Mouse (Mus musculus) hindbrain, embryonic 15.5 days (tissue): ENCODE results near the gene Ube2l3. TPM values are rescaled to one million over a fixed set of nuclear protein-coding genes. Genes with fewer than 3 reads are reported as not detected.

ENCODE experiments used
- ATAC-seq: fragments of 200-750 bp; cut with Nextera tagmentation; 2 replicates; pipeline ENCODE4 v1.8.0; 2017; ENCODE audit warnings: low read depth, moderate number of reproducible peaks, moderate TSS enrichment; ENCODE audit not compliant: low FRiP score
- H3K27ac ChIP-seq: fragments of 300-500 bp; sonication (generic); replicated peaks from 2 replicates; pipeline ENCODE4 v1.5.1; 2015; ENCODE audit warnings: mild to moderate bottlenecking, inconsistent platforms
- H3K27me3 ChIP-seq: fragments of 300-500 bp; sonication (generic); 2 replicates; pipeline ENCODE4 v1.6.1; 2015; ENCODE audit warnings: control low read depth, inconsistent platforms
- H3K36me3 ChIP-seq: fragments of 300-500 bp; sonication (generic); 2 replicates; pipeline ENCODE4 v1.6.1; 2015; ENCODE audit warnings: control low read depth, inconsistent platforms
- H3K4me1 ChIP-seq: fragments of 300-500 bp; sonication (generic); replicated peaks from 2 replicates; pipeline ENCODE4 v1.6.1; 2015; ENCODE audit warnings: control low read depth, inconsistent platforms
- H3K4me2 ChIP-seq: fragments of 300-500 bp; sonication (generic); 2 replicates; pipeline ENCODE4 v1.6.1; 2015; ENCODE audit warnings: moderate library complexity, mild to moderate bottlenecking, inconsistent platforms
- H3K4me3 ChIP-seq: fragments of 300-500 bp; sonication (generic); 2 replicates; pipeline ENCODE4 v1.5.1; 2015; ENCODE audit warnings: mild to moderate bottlenecking, inconsistent platforms
- H3K9ac ChIP-seq: fragments of 300-500 bp; sonication (generic); 2 replicates; pipeline ENCODE4 v1.6.1; 2015; ENCODE audit warnings: inconsistent platforms
- H3K9me3 ChIP-seq: fragments of 300-500 bp; sonication (generic); 2 replicates; pipeline ENCODE4 v1.6.1; 2016; ENCODE audit warnings: control low read depth, inconsistent platforms
- WGBS: fragments of 180-500 bp; shearing (Covaris S2); methylation state at CpG from one replicate; pipeline ENCODE4 v1.1.7; 2015; 5-methylcytosine and 5-hydroxymethylcytosine counted together
- polyA plus RNA-seq: library from polyadenylated mRNA; unstranded; fragments of >200 nt; fragmentation: Nextera tagmentation; extraction: Ambion mirVana; gene quantifications from 2 replicates; pipeline ENCODE4 v1.2.1, GENCODE M21; 2015

Ube2l3 gene
- polyA plus RNA-seq, 1 experiment from 2014 or later: 281 TPM

DNA sequence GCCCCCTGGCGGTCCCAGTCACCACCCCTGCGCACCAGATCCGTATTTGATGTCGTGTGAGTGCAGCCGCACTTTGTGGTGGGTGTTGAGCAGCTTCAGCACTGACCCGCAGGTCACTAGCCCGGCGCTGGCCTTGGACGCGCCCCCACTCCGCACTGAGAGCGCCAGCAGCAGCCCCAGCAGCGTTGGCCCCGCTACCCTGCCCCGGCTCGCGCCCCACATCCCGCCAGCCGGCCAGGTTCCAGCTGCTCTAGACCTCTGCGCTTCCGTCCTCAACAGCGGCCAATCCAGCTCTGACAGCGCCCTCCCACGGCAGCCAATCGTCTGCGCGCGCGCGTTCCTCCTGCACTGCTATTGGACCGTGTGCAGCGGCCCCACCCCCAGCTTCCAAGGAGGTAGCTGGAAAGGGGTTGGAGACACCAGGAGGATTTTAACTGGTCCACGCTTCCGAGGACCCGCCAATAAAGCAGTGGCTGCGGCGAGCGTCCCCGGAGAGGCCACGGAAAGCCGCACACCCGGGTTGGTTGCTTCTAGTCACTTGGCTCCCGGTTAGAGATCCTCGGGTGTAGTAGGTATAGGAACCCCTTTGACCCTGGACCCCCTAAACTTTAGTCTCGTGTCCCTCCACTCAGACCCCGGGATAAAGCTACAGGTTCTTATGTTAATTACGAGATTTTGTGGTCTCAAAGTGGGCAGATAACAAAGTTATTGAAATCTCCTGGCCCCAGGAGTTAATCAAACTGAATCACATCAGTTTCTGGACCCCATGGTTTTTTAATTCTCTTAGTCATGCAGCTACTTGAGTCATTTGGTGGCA, 70.2 kb downstream of the Ube2l3 start, which contains the start of gene Sdf2l1:
TSS of gene Sdf2l1 (minus strand) at position 295 of the 817 bp plus-strand sequence.
- 0% methylated on average over 46 of the region's 47 CpGs for WGBS
- Histone ChIP-seq H3K27ac (peak within 1 kb of the TSS; percentile 84), H3K27me3 (no peaks in the 10 kb centered on the region), H3K4me1 (peaks cover 18% of the 10 kb centered on the region), H3K9me3 (no peaks in the 10 kb centered on the region), H3K4me3 (peak within 1 kb of the TSS; percentile 92), H3K4me2 (peak within 1 kb of the TSS; percentile 99), H3K9ac (peak within 1 kb of the TSS; percentile 80), H3K36me3 (no peaks in the 10 kb centered on the region)
- ATAC-seq: peak; percentile 98

DNA sequence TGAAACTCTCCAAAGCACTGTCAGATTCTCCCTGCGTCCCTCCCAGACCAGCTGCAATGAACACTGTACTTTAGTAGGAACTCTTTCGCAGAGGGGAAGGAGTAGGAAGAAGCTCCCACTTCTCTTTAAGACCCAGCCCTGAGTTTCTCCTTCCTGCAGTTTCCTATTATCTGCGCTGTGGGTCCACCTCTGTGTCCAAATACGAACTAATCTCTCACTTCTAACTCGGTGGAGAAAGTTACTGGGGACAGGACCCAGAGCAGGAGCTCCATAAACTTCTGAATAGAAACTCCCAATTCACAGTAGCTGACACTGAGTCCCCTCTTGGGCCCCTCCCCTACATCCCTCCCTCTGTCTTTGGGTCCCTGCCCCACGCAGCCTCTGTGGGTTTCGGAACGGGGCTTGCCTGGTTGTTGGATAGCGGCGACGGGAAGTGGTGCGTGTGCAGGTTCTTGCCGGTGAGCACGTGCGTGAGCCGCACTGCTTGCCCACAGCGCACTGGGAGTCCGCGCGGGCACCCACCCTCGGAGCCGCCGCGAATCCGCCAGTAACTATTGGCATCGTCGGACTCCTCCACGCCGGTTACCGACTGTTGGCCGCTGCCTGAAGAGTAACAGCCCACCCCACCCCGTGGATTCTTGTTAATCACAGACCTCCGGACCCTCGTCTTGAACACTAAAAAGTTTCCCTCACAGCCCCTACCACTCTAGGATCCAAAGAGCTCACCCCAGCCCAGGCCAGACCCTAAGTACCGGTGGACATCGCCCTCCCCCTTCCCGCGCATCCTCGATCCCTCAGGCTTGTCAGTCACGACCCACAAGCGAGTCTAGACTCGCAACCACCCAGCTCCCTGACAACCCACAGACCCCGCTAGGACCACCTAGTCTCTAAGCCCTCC, 71.0 kb downstream of the Ube2l3 start:
- H3K36me3 ChIP-seq: no peaks in the 10 kb centered on the region
- WGBS: 4% methylated on average over 43 of the region's 43 CpGs
- H3K27ac ChIP-seq: peak overlapping the region; percentile 84
- H3K4me1 ChIP-seq: peaks cover 18% of the 10 kb centered on the region
- ATAC-seq: peak; percentile 4; the same call in 1 of the 2 replicates
- peak overlapping the region; percentile 80 for H3K9ac ChIP-seq
- peak overlapping the region; percentile 99 for H3K4me2 ChIP-seq
- H3K27me3 ChIP-seq: no peaks in the 10 kb centered on the region
- peak overlapping the region; percentile 92 for H3K4me3 ChIP-seq
- H3K9me3 ChIP-seq: no peaks in the 10 kb centered on the region

DNA sequence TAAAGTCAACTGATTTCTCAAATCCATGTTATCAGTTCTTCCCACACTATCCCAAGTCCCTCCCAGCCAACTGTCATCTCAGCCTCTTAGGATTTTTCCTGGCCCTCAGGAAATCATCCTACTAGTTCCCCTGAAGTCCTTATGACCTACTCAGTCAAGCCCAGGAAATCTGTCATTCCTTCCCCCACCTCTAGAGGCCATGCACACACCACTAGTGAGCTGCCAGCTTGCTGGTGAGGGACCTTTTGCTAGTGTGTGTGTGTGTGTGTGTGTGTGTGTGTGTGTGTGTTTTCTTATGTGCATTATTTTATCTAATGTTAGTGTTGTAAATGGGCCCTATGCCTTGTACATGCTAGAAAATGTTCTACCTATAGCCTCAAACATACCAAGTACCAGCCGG, 75.2 kb downstream of the Ube2l3 start:
- Histone ChIP-seq H3K27ac (no peak overlapping the region), H3K9ac (no peak overlapping the region), H3K4me1 (peaks cover 33% of the 10 kb centered on the region), H3K4me2 (no peak overlapping the region), H3K36me3 (no peaks in the 10 kb centered on the region), H3K9me3 (no peaks in the 10 kb centered on the region), H3K4me3 (no peak overlapping the region), H3K27me3 (no peaks in the 10 kb centered on the region)
- no peak for ATAC-seq
- 100% methylated on average over 1 of the region's 1 CpGs for WGBS

DNA sequence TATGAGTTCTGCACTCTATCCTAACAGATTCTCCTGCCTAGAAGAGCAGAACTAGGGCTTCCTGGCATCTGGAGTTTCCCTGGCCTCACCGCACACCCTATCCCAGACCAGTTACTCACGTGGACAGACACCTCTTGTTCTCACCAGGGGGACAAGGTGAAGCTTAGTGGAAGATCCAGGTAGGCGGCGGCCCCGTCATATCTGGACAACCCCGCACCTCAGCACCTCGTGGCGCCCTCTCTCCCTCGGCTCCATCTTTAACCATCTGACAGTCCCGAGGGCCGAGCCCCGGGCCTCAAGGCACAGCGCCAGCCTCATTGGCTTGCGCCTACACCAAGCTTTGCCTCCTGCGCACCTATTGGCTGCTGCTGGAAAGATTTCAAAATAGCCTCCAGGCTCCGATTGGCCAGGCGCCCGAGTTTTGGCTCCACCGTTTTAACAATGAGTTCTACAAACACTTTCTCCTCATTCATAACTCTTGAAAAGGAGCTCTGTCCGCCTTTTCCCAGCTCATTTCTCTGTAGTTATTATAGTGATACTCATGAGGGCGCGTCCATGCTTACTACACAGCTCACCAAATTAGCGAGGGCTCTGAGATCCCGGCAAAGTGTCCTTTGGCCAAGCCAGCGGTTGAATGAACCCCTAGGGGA, 77.5 kb downstream of the Ube2l3 start, which contains the start of gene 2610318N02Rik:
TSS of gene 2610318N02Rik (minus strand) at position 297 of the 650 bp plus-strand sequence.
- peak within 1 kb of the TSS; percentile 47 for H3K4me3 ChIP-seq
- peak; percentile 89 for ATAC-seq
- H3K27ac ChIP-seq: no peak within 1 kb of the TSS

DNA sequence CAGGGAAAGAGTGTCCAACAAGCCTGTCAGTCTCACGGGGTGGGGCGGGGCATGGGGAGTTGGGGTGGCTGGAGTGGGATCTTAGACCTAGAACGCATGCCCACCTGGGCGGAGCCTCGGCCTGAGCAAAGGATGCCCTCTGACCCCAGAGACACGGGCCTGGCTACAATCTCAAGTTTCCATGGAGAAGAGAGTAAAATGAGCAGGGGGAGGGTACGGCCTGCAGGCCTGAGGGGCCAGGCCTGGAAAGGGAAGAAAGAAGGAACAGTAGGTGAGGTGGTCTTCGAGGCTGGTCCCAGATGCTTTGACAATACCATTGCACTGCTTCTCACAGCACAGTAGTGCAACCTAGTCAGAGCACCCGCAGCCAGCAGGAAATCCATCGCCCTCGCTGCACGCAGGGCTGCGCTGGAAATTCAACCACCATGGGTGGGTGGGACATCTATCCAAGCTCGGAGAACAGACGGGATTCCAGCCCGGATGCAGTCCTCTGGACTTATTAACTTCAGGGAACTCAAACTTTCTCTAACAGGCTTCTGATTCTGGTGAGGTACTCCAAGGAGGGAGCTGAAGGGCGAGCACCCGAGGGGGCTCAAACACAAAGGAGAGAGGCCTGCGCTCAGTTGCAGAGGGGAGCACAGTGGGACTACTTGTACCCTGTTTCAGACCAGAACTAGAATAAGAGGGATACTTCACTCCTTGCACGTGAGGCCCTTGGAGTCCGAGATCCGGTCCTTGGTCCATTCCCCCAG, 78.2 kb downstream of the Ube2l3 start:
- H3K4me1 ChIP-seq: peaks cover 25% of the 10 kb centered on the region
- WGBS: under 1% methylated on average over 22 of the region's 22 CpGs
- no peaks in the 10 kb centered on the region for H3K9me3 ChIP-seq
- H3K27ac ChIP-seq: no peak overlapping the region
- H3K9ac ChIP-seq: peak overlapping the region; percentile 38
- peak overlapping the region; percentile 47 for H3K4me3 ChIP-seq
- H3K4me2 ChIP-seq: peak overlapping the region; percentile 89
- no peaks in the 10 kb centered on the region for H3K36me3 ChIP-seq
- ATAC-seq: peak; percentile 42
- H3K27me3 ChIP-seq: no peaks in the 10 kb centered on the region

More for the DNA sequence above, 77.5 kb downstream of the Ube2l3 start, which contains the start of gene 2610318N02Rik:
- no peaks in the 10 kb centered on the region for H3K36me3 ChIP-seq
- WGBS: under 1% methylated on average over 25 of the region's 25 CpGs
- H3K27me3 ChIP-seq: no peaks in the 10 kb centered on the region
- H3K9me3 ChIP-seq: no peaks in the 10 kb centered on the region
- peak within 1 kb of the TSS; percentile 38 for H3K9ac ChIP-seq
- peaks cover 25% of the 10 kb centered on the region for H3K4me1 ChIP-seq
- H3K4me2 ChIP-seq: peak within 1 kb of the TSS; percentile 89

DNA sequence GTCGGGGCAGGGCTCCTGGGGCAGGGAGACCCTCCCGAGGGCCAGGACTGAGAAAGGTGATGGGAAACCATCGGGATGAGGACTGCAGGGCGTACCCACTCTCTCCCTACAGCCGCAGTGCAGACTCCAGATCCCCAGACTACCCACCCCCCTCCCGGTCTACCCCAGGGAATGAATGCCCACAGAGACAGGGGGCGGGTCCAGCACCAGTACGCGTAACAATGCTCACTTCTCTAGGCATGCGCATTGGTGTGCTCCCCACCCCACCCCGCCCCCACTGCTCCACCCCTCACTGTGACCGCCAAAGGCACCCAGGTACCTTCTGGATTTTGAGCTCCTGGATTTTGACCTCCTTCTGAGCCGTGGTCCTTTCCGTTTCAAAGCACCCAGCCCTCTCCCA, 80.9 kb downstream of the Ube2l3 start:
- Histone ChIP-seq H3K36me3 (no peaks in the 10 kb centered on the region), H3K4me1 (peaks cover 25% of the 10 kb centered on the region), H3K9me3 (no peaks in the 10 kb centered on the region), H3K4me2 (peak overlapping the region; percentile 48), H3K27me3 (no peaks in the 10 kb centered on the region), H3K4me3 (peak overlapping the region; percentile 18; the same call in 1 of the 2 replicates), H3K9ac (0 out of 2 replicates have a peak overlapping the region, but pooled peaks have one; percentile 10), H3K27ac (no peak overlapping the region)
- ATAC-seq: peak; percentile 36; the same call in 1 of the 2 replicates
- 43% methylated on average over 14 of the region's 14 CpGs for WGBS

DNA sequence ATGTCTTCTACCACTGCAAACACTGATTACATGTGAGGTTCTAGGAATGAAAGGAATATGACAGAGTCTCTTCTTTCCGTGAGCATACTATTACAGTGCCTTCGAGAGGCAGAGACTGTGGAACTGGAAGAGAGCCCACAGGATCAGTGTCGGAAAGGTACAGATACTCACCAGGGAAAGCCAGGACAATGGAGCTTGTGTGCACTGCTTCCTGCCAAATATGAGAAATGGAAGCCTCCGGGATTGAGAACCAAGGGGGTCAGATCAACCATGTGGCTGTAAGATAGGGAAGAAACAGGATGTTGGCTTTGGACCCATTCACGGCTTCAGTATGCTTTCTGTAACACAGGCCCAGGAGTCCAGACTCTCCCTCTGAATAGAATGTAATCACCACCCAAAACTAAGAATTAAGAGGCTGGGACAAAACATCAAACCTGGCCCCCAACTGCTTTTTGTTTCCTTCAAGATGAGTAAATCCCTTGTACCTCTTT, 85.1 kb downstream of the Ube2l3 start:
- Histone ChIP-seq H3K4me3 (no peak overlapping the region), H3K9ac (no peak overlapping the region), H3K9me3 (no peaks in the 10 kb centered on the region), H3K4me1 (0 out of 2 replicates have a peak, but pooled peaks cover 4% of the 10 kb centered on the region), H3K27ac (no peak overlapping the region), H3K36me3 (no peaks in the 10 kb centered on the region), H3K27me3 (no peaks in the 10 kb centered on the region), H3K4me2 (no peak overlapping the region)
- ATAC-seq: no peak
- WGBS: 87% methylated on average over 5 of the region's 5 CpGs

- peak; percentile 93 for ATAC-seq
- H3K27me3 ChIP-seq: no peaks in the 10 kb centered on the region
- peak within 1 kb of the TSS; percentile 65 for H3K9ac ChIP-seq
- peak within 1 kb of the TSS; percentile 69 for H3K27ac ChIP-seq
- no peaks in the 10 kb centered on the region for H3K9me3 ChIP-seq
- 9% methylated on average over 38 of the region's 38 CpGs for WGBS
- H3K36me3 ChIP-seq: peaks cover 20% of the 10 kb centered on the region
- peaks cover 11% of the 10 kb centered on the region for H3K4me1 ChIP-seq
- H3K4me3 ChIP-seq: peak within 1 kb of the TSS; percentile 72
- H3K4me2 ChIP-seq: peak within 1 kb of the TSS; percentile 67
Measured at GRCm38 (mm10) chr16:17110771-17111743, 91.4 kb downstream of the Ube2l3 start, which contains the start of gene Ppil2. Gene Ppil2, minus strand, starts transcription at chr16:17111257.

DNA sequence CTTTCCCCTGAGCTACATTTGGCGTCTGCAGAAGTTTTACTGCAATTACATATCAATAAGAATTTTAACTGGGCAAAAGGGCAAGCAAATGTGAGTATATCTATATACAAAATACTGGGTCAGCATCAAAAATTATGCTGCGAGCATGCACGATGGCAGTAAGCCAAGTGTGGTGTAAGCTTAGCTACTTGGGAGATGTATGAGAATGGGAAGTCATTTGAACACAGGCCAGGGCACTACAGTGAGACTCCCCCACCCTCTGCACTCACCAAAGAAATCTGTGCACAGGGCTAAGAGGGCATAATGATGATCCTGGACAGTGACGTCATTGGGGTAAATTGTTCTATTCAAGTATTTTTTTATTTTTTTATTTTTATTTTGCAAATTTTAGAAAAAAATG, 97.8 kb downstream of the Ube2l3 start:
- no peak for ATAC-seq
- H3K4me3 ChIP-seq: no peak overlapping the region
- H3K4me2 ChIP-seq: no peak overlapping the region
- peaks cover 7% of the 10 kb centered on the region for H3K4me1 ChIP-seq
- no peak overlapping the region for H3K27ac ChIP-seq
- 79% methylated on average over 4 of the region's 4 CpGs for WGBS
- H3K36me3 ChIP-seq: peaks cover 36% of the 10 kb centered on the region
- H3K9ac ChIP-seq: no peak overlapping the region
- no peaks in the 10 kb centered on the region for H3K27me3 ChIP-seq
- no peaks in the 10 kb centered on the region for H3K9me3 ChIP-seq
